Mouse (Mus musculus) liver, postnatal 0 days (tissue): ENCODE results near the gene Nanog.

Source experiments
- CTCF ChIP-seq: sonication (generic); IDR thresholded peaks from 2 replicates; pipeline ENCODE4 v1.5.1; 2016; ENCODE audit warnings: antibody characterized with exemption, low read depth
- EP300 ChIP-seq: IDR thresholded peaks from 2 replicates; pipeline ENCODE4 v1.6.1; 2016; ENCODE audit warnings: antibody characterized with exemption, low read depth, mild to moderate bottlenecking

DNA sequence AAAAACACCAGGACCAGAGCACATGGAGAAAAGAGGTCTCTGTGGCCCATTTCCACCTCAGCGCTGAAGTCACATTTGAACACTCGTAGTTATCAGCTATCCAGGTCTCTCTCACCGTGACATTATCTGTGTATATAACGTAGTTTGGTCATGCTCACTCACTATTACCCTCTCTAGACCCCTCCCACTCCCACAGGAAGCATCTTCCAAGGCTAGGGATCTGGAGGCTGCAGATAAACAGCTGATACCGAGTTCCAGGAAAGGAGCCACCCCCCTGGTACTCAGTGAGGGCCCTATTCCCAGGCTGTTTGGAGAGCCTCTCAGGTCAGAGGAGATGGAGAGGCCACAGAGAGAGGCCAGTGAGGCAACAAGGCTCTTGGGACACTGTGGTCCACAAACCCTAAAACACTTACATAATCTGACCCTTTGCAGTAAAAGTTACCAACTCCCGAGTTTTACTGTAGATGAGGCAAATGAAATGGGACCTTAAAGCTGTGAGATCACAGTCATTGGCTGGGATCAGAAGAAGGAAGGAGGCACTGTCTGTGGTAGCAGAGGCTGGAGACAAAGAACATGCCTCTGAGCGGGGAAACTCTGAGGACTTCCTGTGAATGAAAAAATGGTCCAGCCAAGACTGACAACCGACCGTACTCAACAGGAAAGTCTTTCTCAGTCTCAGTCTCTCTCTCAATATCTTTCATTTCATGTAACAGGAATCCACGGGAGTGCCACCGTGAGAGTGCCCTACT is 55.8 kb downstream of the Nanog start:
- TF ChIP-seq CTCF: no peak
- TF ChIP-seq EP300: peak; percentile 78; the same call in 1 of the 2 replicates
